Mouse (Mus musculus) gastrocnemius, postnatal 14 days (tissue): ENCODE data around the gene Tmc8. TPM values are rescaled to one million over a fixed set of nuclear protein-coding genes. Genes with fewer than 3 reads are reported as not detected.

ENCODE experiments used
- DNase-seq: peaks from one replicate; pipeline ENCODE4 v3.0.0; 2021; ENCODE audit warnings: mixed read lengths
- intact Hi-C: fragments of 180-260 bp; cut with DNase I; formaldehyde crosslinking; loops from one replicate; pipeline ENCODE4 v1.15.1; 2025; ENCODE audit warnings: low total_unique reads
- total RNA-seq, 2 experiments: library from RNA; stranded (reverse); gene quantifications; 2 replicates each; pipeline ENCODE4 v1.2.3; 2021

Gene Tmc8
- total RNA-seq, 2 experiments from 2014 or later = 1.1 TPM

- intact Hi-C loops = no loop called here
- DNase-seq = peak; percentile 30
Measured at GRCm38 (mm10) chr11:117836306-117836705, 54.4 kb downstream of the Tmc8 start.

- intact Hi-C loops = no loop called here
- DNase-seq = no peak
Measured at GRCm38 (mm10) chr11:117838572-117838971, 56.7 kb downstream of the Tmc8 start.

- intact Hi-C loops = no loop called here
- DNase-seq = no peak
Measured at GRCm38 (mm10) chr11:117839021-117839420, 57.1 kb downstream of the Tmc8 start.

GRCm38 (mm10) chr11:117840910-117841309 is 59.0 kb downstream of the Tmc8 start:
- intact Hi-C loops = no loop called here

More at GRCm38 (mm10) chr11:117840910-117841309, 59.0 kb downstream of the Tmc8 start:
- DNase-seq = no peak

Other genes starting within 250 kb of the Tmc8 start
- 10 to 100 TPM; 16.5 to 18.1 TPM for gene Tnrc6c, start 127.8 kb upstream of the Tmc8 start, total RNA-seq
- 10 to 100 TPM in 1 of 2 experiments, 1 to 10 TPM in 1; 9.4 to 15.4 TPM for gene Tmc6, start 122 bp downstream of the Tmc8 start, total RNA-seq
- gene 6030468B19Rik, start 15.6 kb downstream of the Tmc8 start, total RNA-seq = not detected
- gene Gm20708, start 27.6 kb downstream of the Tmc8 start, total RNA-seq = 1 to 10 TPM in 1 of 2 experiments, under 1 TPM in 1; 0.73 to 1.5 TPM
- 100 to 1,000 TPM; 104 to 111 TPM for gene Syngr2, start 27.6 kb downstream of the Tmc8 start, total RNA-seq
- 1 to 10 TPM; 3.5 to 3.6 TPM for gene Afmid, start 43.8 kb downstream of the Tmc8 start, total RNA-seq
- 1 to 10 TPM; 5.4 to 5.8 TPM for gene Tk1, start 44.0 kb downstream of the Tmc8 start, total RNA-seq
- 1 to 10 TPM; 4.2 TPM for gene Birc5, start 67.2 kb downstream of the Tmc8 start, total RNA-seq
- not detected for gene Tmem235, start 78.7 kb downstream of the Tmc8 start, total RNA-seq
- gene Tha1, start 91.4 kb downstream of the Tmc8 start, total RNA-seq = 1 to 10 TPM; 5.8 to 7.5 TPM
- 1 to 10 TPM; 2.9 to 3.7 TPM for gene Socs3, start 188.0 kb downstream of the Tmc8 start, total RNA-seq
- 10 to 100 TPM; 15.6 to 17.1 TPM for gene Pgs1, start 204.2 kb downstream of the Tmc8 start, total RNA-seq